Mouse (Mus musculus): Measurements from ENCODE around the gene Pex6.

The Pex6 gene

GRCm38 (mm10) chr17:46710959-46711597 is at the start of gene Pex6:
Gene Pex6, plus strand, starts transcription at chr17:46711463.
- peak; percentile 95 for DNase-seq

GRCm38 (mm10) chr17:46661981-46662380 is 49.3 kb upstream of the Pex6 start:
- DNase-seq = no peak

GRCm38 (mm10) chr17:46662730-46663129 is 48.5 kb upstream of the Pex6 start:
- DNase-seq = no peak

- DNase-seq = no peak
Observed at GRCm38 (mm10) chr17:46667712-46668111, 43.6 kb upstream of the Pex6 start.

- no peak for DNase-seq
Observed at GRCm38 (mm10) chr17:46669911-46670310, 41.4 kb upstream of the Pex6 start.

- peak; percentile 91 for DNase-seq
Observed at GRCm38 (mm10) chr17:46673850-46674529, 37.3 kb upstream of the Pex6 start, which contains the start of gene Rrp36. Gene Rrp36, minus strand, starts transcription at chr17:46674352.

GRCm38 (mm10) chr17:46674530-46675283 is 36.6 kb upstream of the Pex6 start:
- DNase-seq = no peak

- DNase-seq = peak; percentile 38
Observed at GRCm38 (mm10) chr17:46678416-46678815, 32.8 kb upstream of the Pex6 start, which contains the start of gene Mea1. Gene Mea1, plus strand, starts transcription at chr17:46678793.

GRCm38 (mm10) chr17:46678911-46679310 is 32.4 kb upstream of the Pex6 start:
- no peak for DNase-seq

- DNase-seq = peak; percentile 55
Observed at GRCm38 (mm10) chr17:46679843-46680759, 31.2 kb upstream of the Pex6 start.

GRCm38 (mm10) chr17:46680760-46681373 is 30.4 kb upstream of the Pex6 start, which contains the start of gene Klhdc3:
Gene Klhdc3, minus strand, starts transcription at chr17:46680914.
- peak; percentile 98 for DNase-seq

GRCm38 (mm10) chr17:46681466-46682118 is 29.7 kb upstream of the Pex6 start:
- DNase-seq = no peak

- DNase-seq = no peak
Observed at GRCm38 (mm10) chr17:46682654-46683389, 28.4 kb upstream of the Pex6 start.

GRCm38 (mm10) chr17:46685913-46686312 is 25.4 kb upstream of the Pex6 start:
- DNase-seq = no peak

GRCm38 (mm10) chr17:46690665-46691064 is 20.6 kb upstream of the Pex6 start:
- DNase-seq = no peak

GRCm38 (mm10) chr17:46691390-46691789 is 19.9 kb upstream of the Pex6 start:
- DNase-seq = no peak

- DNase-seq = no peak
Observed at GRCm38 (mm10) chr17:46694517-46695063, 16.7 kb upstream of the Pex6 start.

GRCm38 (mm10) chr17:46698515-46698914 is 12.7 kb upstream of the Pex6 start:
- DNase-seq = no peak

GRCm38 (mm10) chr17:46699245-46699644 is 12.0 kb upstream of the Pex6 start:
- no peak for DNase-seq

- no peak for DNase-seq
Observed at GRCm38 (mm10) chr17:46699912-46700311, 11.4 kb upstream of the Pex6 start.
